Mouse (Mus musculus): ENCODE data around the gene Ifitm10. TPM values are rescaled to one million over a fixed set of nuclear protein-coding genes. Genes with fewer than 3 reads are reported as not detected.
A peak's percentile ranks its signal among the peaks of the same experiment; 100 is the strongest.

Ifitm10 gene
- polyA plus RNA-seq, 1 experiment from 2014 or later, result 10.6 TPM

- peak; percentile 47 for DNase-seq (ENCODE audit: low spot score)
Observed at GRCm38 (mm10) chr7:142278183-142278582, 95.4 kb downstream of the Ifitm10 start.

Other genes starting within 250 kb of the Ifitm10 start
- not detected in 2 replicates for gene Gm39115, start 237.7 kb downstream of the Ifitm10 start, polyA plus RNA-seq (2015; fragmentation: Nextera tagmentation; extraction: Ambion mirVana)
- gene Gm45337, start 229.1 kb downstream of the Ifitm10 start, polyA plus RNA-seq (2015; fragmentation: Nextera tagmentation; extraction: Ambion mirVana), result not detected in 2 replicates
- gene Gm29735, start 216.6 kb downstream of the Ifitm10 start, polyA plus RNA-seq (2015; fragmentation: Nextera tagmentation; extraction: Ambion mirVana), result not detected in 2 replicates
- gene Gm4553, start 208.0 kb downstream of the Ifitm10 start, polyA plus RNA-seq (2015; fragmentation: Nextera tagmentation; extraction: Ambion mirVana), result not detected in 2 replicates
- gene Krtap5-2, start 197.7 kb downstream of the Ifitm10 start, polyA plus RNA-seq (2015; fragmentation: Nextera tagmentation; extraction: Ambion mirVana), result not detected in 2 replicates
- gene Gm10153, start 183.4 kb downstream of the Ifitm10 start, polyA plus RNA-seq (2015; fragmentation: Nextera tagmentation; extraction: Ambion mirVana), result not detected in 2 replicates
- not detected in 2 replicates for gene Krtap5-3, start 172.4 kb downstream of the Ifitm10 start, polyA plus RNA-seq (2015; fragmentation: Nextera tagmentation; extraction: Ambion mirVana)
- not detected in 2 replicates for gene Gm7579, start 161.9 kb downstream of the Ifitm10 start, polyA plus RNA-seq (2015; fragmentation: Nextera tagmentation; extraction: Ambion mirVana)
- 0.16 TPM in 1 of 2 replicates, not detected in the other for gene Krtap5-5, start 143.8 kb downstream of the Ifitm10 start, polyA plus RNA-seq (2015; fragmentation: Nextera tagmentation; extraction: Ambion mirVana)
- gene Gm40460, start 132.7 kb downstream of the Ifitm10 start, polyA plus RNA-seq (2015; fragmentation: Nextera tagmentation; extraction: Ambion mirVana), result not detected in 2 replicates
- gene Gm2431, start 115.4 kb downstream of the Ifitm10 start, polyA plus RNA-seq (2015; fragmentation: Nextera tagmentation; extraction: Ambion mirVana), result not detected in 2 replicates
- not detected in 2 replicates for gene Gm4559, start 99.4 kb downstream of the Ifitm10 start, polyA plus RNA-seq (2015; fragmentation: Nextera tagmentation; extraction: Ambion mirVana)
- gene Krtap5-1, start 76.6 kb downstream of the Ifitm10 start, polyA plus RNA-seq (2015; fragmentation: Nextera tagmentation; extraction: Ambion mirVana), result not detected in 2 replicates
- gene Krtap5-4, start 70.2 kb downstream of the Ifitm10 start, polyA plus RNA-seq (2015; fragmentation: Nextera tagmentation; extraction: Ambion mirVana), result not detected in 2 replicates
- gene Gm49369, start 8.9 kb upstream of the Ifitm10 start, polyA plus RNA-seq (2015; fragmentation: Nextera tagmentation; extraction: Ambion mirVana), result 5.1 TPM in 1 of 2 replicates, not detected in the other
- 395 and 403 TPM in 2 replicates for gene Ctsd, start 14.3 kb upstream of the Ifitm10 start, polyA plus RNA-seq (2015; fragmentation: Nextera tagmentation; extraction: Ambion mirVana)
- gene Syt8, start 61.1 kb upstream of the Ifitm10 start, polyA plus RNA-seq (2015; fragmentation: Nextera tagmentation; extraction: Ambion mirVana), result 0.34 and 0.75 TPM in 2 replicates
- gene Tnni2, start 68.1 kb upstream of the Ifitm10 start, polyA plus RNA-seq (2015; fragmentation: Nextera tagmentation; extraction: Ambion mirVana), result 14.1 and 14.3 TPM in 2 replicates
- 655 and 664 TPM in 2 replicates for gene Lsp1, start 87.1 kb upstream of the Ifitm10 start, polyA plus RNA-seq (2015; fragmentation: Nextera tagmentation; extraction: Ambion mirVana)
- gene Tnnt3, start 125.1 kb upstream of the Ifitm10 start, polyA plus RNA-seq (2015; fragmentation: Nextera tagmentation; extraction: Ambion mirVana), result 4.7 and 5.2 TPM in 2 replicates
- 20.1 and 20.7 TPM in 2 replicates for gene Mrpl23, start 158.9 kb upstream of the Ifitm10 start, polyA plus RNA-seq (2015; fragmentation: Nextera tagmentation; extraction: Ambion mirVana)